Mouse (Mus musculus): Measurements from ENCODE around the gene Rps15. TPM values are rescaled to one million over a fixed set of nuclear protein-coding genes. Genes with fewer than 3 reads are reported as not detected.

The Rps15 gene
- polyA plus RNA-seq, 1 experiment = 2,371 TPM

DNA sequence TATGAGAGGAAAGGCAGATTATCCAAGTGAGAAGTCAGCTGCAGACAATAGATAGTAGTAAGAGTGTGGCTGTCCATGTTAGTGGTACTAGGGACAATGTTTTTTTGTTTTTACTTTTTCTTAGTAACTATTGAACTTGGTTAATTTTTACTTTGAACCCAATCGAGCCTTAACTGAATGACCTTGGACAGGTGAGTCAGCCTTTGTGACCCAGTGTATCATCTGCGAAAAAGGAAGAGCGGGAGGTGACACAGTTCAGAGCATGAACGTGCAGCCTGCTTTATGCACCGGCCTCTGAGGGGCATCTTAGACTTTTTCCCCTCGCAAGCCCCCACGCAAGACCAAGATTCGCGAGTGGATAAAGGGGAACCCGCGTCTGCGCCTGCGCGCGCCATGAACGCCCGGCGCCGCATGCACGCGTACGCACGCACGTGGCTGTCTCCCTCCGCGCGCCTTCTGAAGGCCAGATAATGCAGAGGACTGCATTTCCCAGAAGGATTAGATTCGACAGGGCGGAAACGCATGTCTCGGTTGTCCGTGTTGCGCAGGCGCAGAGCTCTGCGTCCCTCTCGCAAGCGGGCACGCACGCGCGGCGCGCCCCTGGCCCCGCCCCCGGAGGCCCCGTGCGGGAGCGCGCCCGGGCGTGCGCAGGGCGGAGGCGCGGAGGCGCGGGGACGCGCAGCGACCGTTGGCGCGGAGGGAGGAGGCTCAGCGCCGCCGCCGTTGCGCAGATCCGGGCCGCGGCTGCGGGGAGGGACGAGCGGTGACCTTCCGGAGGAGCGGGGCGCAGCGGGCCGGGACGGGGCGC, 27.7 kb upstream of the Rps15 start:
- Histone ChIP-seq H3K36me3 (ENCODE audit: control insufficient read depth, insufficient read depth, low read length) (0 out of 2 replicates have a peak, but pooled peaks cover 3% of the 10 kb centered on the region), H3K27me3 (ENCODE audit: control insufficient read depth, insufficient read depth, low read length) (no peaks in the 10 kb centered on the region), H3K27ac (ENCODE audit: control insufficient read depth, insufficient read depth, low read length) (no peak overlapping the region), H3K4me1 (replicated peaks; ENCODE audit: control insufficient read depth, insufficient read depth, low read length) (peaks cover 41% of the 10 kb centered on the region), H3K4me3 (ENCODE audit: control insufficient read depth, insufficient read depth, low read length) (peak overlapping the region; percentile 76)
- 1% methylated on average over 81 of the region's 81 CpGs for WGBS
- TF ChIP-seq POLR2A (IDR thresholded peaks at IDR 0.05; ENCODE audit: control insufficient read depth, extremely low read depth, insufficient read depth, low read length, poor library complexity) (peak; percentile 79), CTCF (IDR thresholded peaks at IDR 0.05; ENCODE audit: borderline replicate concordance, control insufficient read depth, extremely low read depth, insufficient read depth, low read length, poor library complexity) (peak; percentile 58)
- peak; percentile 98 for DNase-seq

DNA sequence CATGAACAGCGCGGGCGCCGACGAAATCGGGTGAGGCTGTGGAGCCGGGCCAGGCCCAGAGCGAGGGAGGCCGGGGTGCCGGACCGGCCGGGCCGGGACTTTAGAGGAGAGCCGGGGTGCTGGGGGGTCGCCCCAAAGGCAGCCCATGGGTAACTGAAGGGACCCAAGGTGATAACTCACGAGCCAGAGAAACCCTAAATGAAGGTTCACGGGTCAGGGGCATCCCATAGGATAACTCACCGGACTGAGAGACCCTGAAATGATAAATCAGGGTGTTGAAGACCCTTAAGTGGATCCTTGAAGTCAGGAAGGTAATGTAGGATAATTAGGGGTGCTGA, 27.1 kb upstream of the Rps15 start:
- Histone ChIP-seq H3K4me3 (ENCODE audit: control insufficient read depth, insufficient read depth, low read length) (peak overlapping the region; percentile 76), H3K27me3 (ENCODE audit: control insufficient read depth, insufficient read depth, low read length) (no peaks in the 10 kb centered on the region), H3K27ac (ENCODE audit: control insufficient read depth, insufficient read depth, low read length) (no peak overlapping the region), H3K36me3 (ENCODE audit: control insufficient read depth, insufficient read depth, low read length) (0 out of 2 replicates have a peak, but pooled peaks cover 3% of the 10 kb centered on the region), H3K4me1 (replicated peaks; ENCODE audit: control insufficient read depth, insufficient read depth, low read length) (peaks cover 42% of the 10 kb centered on the region)
- WGBS = 1% methylated on average over 18 of the region's 18 CpGs
- TF ChIP-seq CTCF (IDR thresholded peaks at IDR 0.05; ENCODE audit: borderline replicate concordance, control insufficient read depth, extremely low read depth, insufficient read depth, low read length, poor library complexity) = no peak; the same call in 1 of the 2 replicates
- TF ChIP-seq POLR2A (IDR thresholded peaks at IDR 0.05; ENCODE audit: control insufficient read depth, extremely low read depth, insufficient read depth, low read length, poor library complexity) = no peak
- no peak for DNase-seq

DNA sequence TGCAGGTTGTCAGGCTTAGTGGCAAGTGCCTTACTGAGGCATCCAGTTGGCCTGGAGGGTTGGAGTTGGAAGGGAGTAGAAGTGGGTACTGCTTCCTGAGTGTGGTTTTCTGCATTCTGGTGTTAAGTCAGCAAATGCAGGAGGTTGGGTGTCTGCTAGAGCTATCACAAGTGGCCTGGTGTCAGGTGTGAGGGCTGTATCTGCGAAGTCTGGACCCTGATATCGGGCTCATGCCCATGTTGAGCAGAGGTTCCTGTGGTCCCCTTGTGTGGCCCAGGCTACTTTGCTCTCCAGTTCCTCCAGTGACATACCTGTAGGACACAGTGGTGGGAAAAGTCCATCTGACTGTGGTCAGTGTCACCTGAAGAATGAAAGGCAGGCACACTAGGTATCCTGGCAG, 22.2 kb upstream of the Rps15 start:
- H3K4me3 ChIP-seq (ENCODE audit: control insufficient read depth, insufficient read depth, low read length) = no peak overlapping the region
- no peaks in the 10 kb centered on the region for H3K27me3 ChIP-seq (ENCODE audit: control insufficient read depth, insufficient read depth, low read length)
- H3K4me1 ChIP-seq (replicated peaks; ENCODE audit: control insufficient read depth, insufficient read depth, low read length) = peaks cover 46% of the 10 kb centered on the region
- WGBS = 34% methylated on average over 2 of the region's 2 CpGs
- DNase-seq = no peak
- H3K27ac ChIP-seq (ENCODE audit: control insufficient read depth, insufficient read depth, low read length) = no peak overlapping the region
- peaks cover 9% of the 10 kb centered on the region; the same call in 1 of the 2 replicates for H3K36me3 ChIP-seq (ENCODE audit: control insufficient read depth, insufficient read depth, low read length)
- TF ChIP-seq POLR2A (IDR thresholded peaks at IDR 0.05; ENCODE audit: control insufficient read depth, extremely low read depth, insufficient read depth, low read length, poor library complexity) (no peak), CTCF (IDR thresholded peaks at IDR 0.05; ENCODE audit: borderline replicate concordance, control insufficient read depth, extremely low read depth, insufficient read depth, low read length, poor library complexity) (no peak)

DNA sequence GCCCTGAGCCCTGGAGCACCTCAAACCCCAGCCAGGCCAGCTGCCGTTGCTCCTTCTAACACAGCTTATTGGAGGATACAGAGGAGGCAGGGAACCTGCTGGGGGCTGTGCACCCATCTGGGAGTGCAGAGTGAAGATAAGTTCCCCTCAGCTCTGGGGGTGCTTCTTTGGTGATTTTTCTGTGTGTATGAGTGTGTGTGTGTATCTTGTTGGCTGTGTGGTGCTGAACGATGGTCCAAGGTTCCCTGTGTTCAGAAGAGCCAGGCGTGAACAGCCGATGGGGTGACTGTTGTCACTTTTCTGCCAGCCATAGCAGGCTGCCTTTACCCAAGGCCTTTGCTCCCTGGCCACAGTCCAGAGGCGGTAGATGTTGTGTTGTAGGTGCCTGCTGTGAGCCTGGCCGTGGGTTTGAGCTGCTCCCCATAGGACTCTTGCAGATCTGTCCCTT, 21.5 kb upstream of the Rps15 start:
- Histone ChIP-seq H3K4me3 (ENCODE audit: control insufficient read depth, insufficient read depth, low read length) (no peak overlapping the region), H3K4me1 (replicated peaks; ENCODE audit: control insufficient read depth, insufficient read depth, low read length) (peaks cover 43% of the 10 kb centered on the region)
- no peak for DNase-seq

DNA sequence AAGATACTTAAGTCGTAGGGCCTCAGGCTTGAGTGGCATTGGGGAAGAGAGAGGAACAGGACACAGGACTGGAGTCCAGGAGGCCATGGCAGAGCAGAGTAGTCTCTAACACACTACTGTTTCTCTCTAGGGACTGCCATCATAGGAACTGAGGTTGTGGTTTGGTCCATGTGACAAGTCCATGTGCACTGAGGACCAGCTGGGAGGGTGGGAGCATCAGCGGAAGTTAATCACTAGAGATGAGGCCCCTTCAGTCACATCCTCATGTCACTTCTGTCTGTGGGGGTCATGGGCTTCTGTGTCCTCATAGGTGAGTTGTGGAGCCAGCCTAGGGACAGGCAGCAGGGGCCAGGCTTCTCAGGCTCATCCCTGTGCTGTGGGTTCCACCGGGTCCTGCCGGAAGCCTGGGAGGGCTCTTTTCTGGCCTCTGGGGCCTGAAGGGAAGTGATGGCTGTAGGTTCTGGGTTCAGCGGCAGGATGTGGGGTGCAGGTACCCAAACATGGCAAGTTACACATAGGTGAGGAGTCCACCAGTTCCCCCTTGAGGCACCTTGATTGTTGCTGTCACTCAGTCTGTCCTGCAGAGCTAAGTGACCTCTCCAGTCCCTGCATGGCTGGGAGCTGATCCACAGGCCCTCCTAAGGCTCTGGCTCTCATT, 20.9 kb upstream of the Rps15 start:
- 21% methylated on average over 5 of the region's 5 CpGs for WGBS
- H3K27me3 ChIP-seq (ENCODE audit: control insufficient read depth, insufficient read depth, low read length) = no peaks in the 10 kb centered on the region
- H3K36me3 ChIP-seq (ENCODE audit: control insufficient read depth, insufficient read depth, low read length) = peaks cover 15% of the 10 kb centered on the region
- peak overlapping the region; percentile 27; the same call in 1 of the 2 replicates for H3K27ac ChIP-seq (ENCODE audit: control insufficient read depth, insufficient read depth, low read length)
- DNase-seq = no peak
- TF ChIP-seq POLR2A (IDR thresholded peaks at IDR 0.05; ENCODE audit: control insufficient read depth, extremely low read depth, insufficient read depth, low read length, poor library complexity) = no peak
- no peak for TF ChIP-seq CTCF (IDR thresholded peaks at IDR 0.05; ENCODE audit: borderline replicate concordance, control insufficient read depth, extremely low read depth, insufficient read depth, low read length, poor library complexity)
- no peak overlapping the region for H3K4me3 ChIP-seq (ENCODE audit: control insufficient read depth, insufficient read depth, low read length)
- H3K4me1 ChIP-seq (replicated peaks; ENCODE audit: control insufficient read depth, insufficient read depth, low read length) = peaks cover 40% of the 10 kb centered on the region

More for the DNA sequence above, 21.5 kb upstream of the Rps15 start:
- H3K27me3 ChIP-seq (ENCODE audit: control insufficient read depth, insufficient read depth, low read length) = no peaks in the 10 kb centered on the region
- TF ChIP-seq POLR2A (IDR thresholded peaks at IDR 0.05; ENCODE audit: control insufficient read depth, extremely low read depth, insufficient read depth, low read length, poor library complexity) (no peak), CTCF (IDR thresholded peaks at IDR 0.05; ENCODE audit: borderline replicate concordance, control insufficient read depth, extremely low read depth, insufficient read depth, low read length, poor library complexity) (no peak)
- 57% methylated on average over 6 of the region's 6 CpGs for WGBS
- peaks cover 11% of the 10 kb centered on the region for H3K36me3 ChIP-seq (ENCODE audit: control insufficient read depth, insufficient read depth, low read length)
- peak overlapping the region; percentile 27; the same call in 1 of the 2 replicates for H3K27ac ChIP-seq (ENCODE audit: control insufficient read depth, insufficient read depth, low read length)

DNA sequence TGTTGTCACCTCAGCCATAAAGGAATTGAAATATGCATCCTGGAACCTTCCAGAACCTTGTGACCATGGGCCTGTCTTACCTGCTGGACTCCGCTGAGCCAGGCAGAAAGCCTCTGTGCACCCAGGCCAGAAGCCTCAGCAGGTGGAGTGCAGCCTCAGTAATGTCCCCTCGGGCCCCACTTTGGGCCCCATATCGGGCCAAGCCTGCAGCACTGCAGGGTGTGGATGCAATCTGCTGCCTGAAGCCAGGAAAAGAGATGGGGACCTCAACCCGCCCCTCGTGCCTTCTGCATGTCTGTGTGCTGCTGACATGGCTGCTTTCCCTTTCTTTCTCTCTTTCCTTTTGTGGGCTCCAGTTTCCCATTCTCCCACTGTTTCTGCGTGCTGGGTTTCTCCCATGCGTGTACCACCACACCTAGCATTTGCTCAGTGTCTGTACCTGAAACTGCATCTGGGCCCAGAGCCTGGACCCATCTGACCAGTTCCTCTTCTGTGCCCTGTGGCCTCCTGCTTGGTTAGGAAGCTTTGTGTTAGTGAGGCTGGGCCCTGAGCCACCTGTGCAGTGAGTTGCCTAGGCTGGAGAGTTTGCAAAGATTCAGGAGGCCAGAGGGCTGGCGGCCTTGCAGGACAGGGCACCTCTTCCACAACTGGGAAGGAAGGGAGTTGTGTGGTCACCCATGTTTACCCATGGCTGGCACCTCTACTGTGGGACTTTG, 20.2 kb upstream of the Rps15 start:
- Histone ChIP-seq H3K4me3 (ENCODE audit: control insufficient read depth, insufficient read depth, low read length) (no peak overlapping the region), H3K27me3 (ENCODE audit: control insufficient read depth, insufficient read depth, low read length) (no peaks in the 10 kb centered on the region), H3K27ac (ENCODE audit: control insufficient read depth, insufficient read depth, low read length) (peak overlapping the region; percentile 24; the same call in 1 of the 2 replicates), H3K36me3 (ENCODE audit: control insufficient read depth, insufficient read depth, low read length) (peaks cover 20% of the 10 kb centered on the region), H3K4me1 (replicated peaks; ENCODE audit: control insufficient read depth, insufficient read depth, low read length) (peaks cover 35% of the 10 kb centered on the region)
- no peak for DNase-seq
- WGBS = 85% methylated on average over 8 of the region's 8 CpGs
- TF ChIP-seq CTCF (IDR thresholded peaks at IDR 0.05; ENCODE audit: borderline replicate concordance, control insufficient read depth, extremely low read depth, insufficient read depth, low read length, poor library complexity) = no peak
- no peak for TF ChIP-seq POLR2A (IDR thresholded peaks at IDR 0.05; ENCODE audit: control insufficient read depth, extremely low read depth, insufficient read depth, low read length, poor library complexity)
